Mouse (Mus musculus): ENCODE measurements around the gene Notch1. TPM values are rescaled to one million over a fixed set of nuclear protein-coding genes. Genes with fewer than 3 reads are reported as not detected.

Gene Notch1
- polyA plus RNA-seq, 1 experiment: 4.5 TPM

DNA sequence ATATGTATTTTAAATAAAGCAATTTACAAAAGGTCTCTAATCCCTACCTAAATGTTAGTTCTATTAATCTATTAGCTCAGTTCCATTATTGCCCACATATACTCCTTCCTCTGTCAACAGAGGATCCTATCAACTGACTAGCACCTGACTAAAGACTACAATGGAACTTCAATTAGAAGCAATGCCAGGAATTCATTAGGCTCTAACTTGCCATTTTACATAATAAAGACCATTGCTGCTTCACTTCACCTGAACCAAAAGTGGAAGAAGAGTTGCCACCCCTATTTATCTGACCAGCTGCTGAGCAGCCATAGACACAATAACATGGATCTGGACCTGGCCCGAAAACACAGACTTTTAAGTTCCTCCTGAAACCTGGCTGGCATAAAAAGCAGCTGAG is 73.6 kb downstream of the Notch1 start:
- no peak overlapping the region for H3ac ChIP-seq (ENCODE audit: control insufficient read depth, insufficient read length, low read depth)
- peaks cover 25% of the 10 kb centered on the region for H3K79me3 ChIP-seq (ENCODE audit: low read depth)
- no peaks in the 10 kb centered on the region for H3K27me3 ChIP-seq (ENCODE audit: control insufficient read depth, insufficient read depth, insufficient read length)
- H3K36me3 ChIP-seq (ENCODE audit: control insufficient read depth, insufficient read depth): peaks cover 42% of the 10 kb centered on the region
- H3K4me3 ChIP-seq (ENCODE audit: insufficient read depth, poor library complexity, severe bottlenecking): no peak overlapping the region
- TF ChIP-seq CEBPB (IDR thresholded peaks at IDR 0.05; ENCODE audit: low read depth) (no peak), CTCF (IDR thresholded peaks at IDR 0.05; ENCODE audit: control insufficient read depth, insufficient read depth, insufficient read length) (no peak), MAX (IDR thresholded peaks at IDR 0.05) (no peak), MYOG (IDR thresholded peaks at IDR 0.05; ENCODE audit: control insufficient read depth, extremely low read depth, insufficient read length) (no peak), FOSL1 (IDR thresholded peaks at IDR 0.05; ENCODE audit: insufficient read depth, low read length, poor library complexity, severe bottlenecking) (no peak), USF1 (IDR thresholded peaks at IDR 0.05; ENCODE audit: low read depth) (no peak), MYOD1 (IDR thresholded peaks at IDR 0.05; ENCODE audit: control insufficient read depth, insufficient read length, low read depth) (no peak)
- H3K79me2 ChIP-seq (ENCODE audit: control insufficient read depth, insufficient read depth): peaks cover 64% of the 10 kb centered on the region

DNA sequence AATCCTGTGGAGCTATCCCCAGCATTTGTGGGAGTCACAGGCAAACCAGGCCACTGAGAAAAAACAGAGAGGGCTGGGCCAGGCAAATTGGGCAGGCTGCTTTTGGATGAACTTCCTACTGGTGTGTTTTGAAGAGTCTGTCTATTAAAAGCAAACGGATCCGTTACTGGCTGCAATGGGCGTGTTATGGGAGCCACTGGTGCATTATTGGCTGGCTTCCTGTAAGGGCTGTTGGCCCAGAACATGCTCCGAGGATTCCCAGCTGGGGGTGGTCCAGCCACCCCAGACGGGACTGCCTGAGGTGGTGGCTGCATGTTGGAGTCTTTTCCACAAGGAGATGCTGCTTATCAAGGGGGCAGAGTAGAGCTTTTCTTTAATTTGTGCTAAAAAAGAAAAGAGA is 74.8 kb downstream of the Notch1 start:
- H3K79me3 ChIP-seq (ENCODE audit: low read depth): peaks cover 28% of the 10 kb centered on the region
- H3K36me3 ChIP-seq (ENCODE audit: control insufficient read depth, insufficient read depth): peaks cover 54% of the 10 kb centered on the region
- H3ac ChIP-seq (ENCODE audit: control insufficient read depth, insufficient read length, low read depth): no peak overlapping the region
- peaks cover 64% of the 10 kb centered on the region for H3K79me2 ChIP-seq (ENCODE audit: control insufficient read depth, insufficient read depth)
- TF ChIP-seq CEBPB (IDR thresholded peaks at IDR 0.05; ENCODE audit: low read depth) (no peak), MAX (IDR thresholded peaks at IDR 0.05) (no peak), MYOD1 (IDR thresholded peaks at IDR 0.05; ENCODE audit: control insufficient read depth, insufficient read length, low read depth) (no peak), CTCF (IDR thresholded peaks at IDR 0.05; ENCODE audit: control insufficient read depth, insufficient read depth, insufficient read length) (no peak), USF1 (IDR thresholded peaks at IDR 0.05; ENCODE audit: low read depth) (no peak), MYOG (IDR thresholded peaks at IDR 0.05; ENCODE audit: control insufficient read depth, extremely low read depth, insufficient read length) (no peak), FOSL1 (IDR thresholded peaks at IDR 0.05; ENCODE audit: insufficient read depth, low read length, poor library complexity, severe bottlenecking) (no peak)
- H3K4me3 ChIP-seq (ENCODE audit: insufficient read depth, poor library complexity, severe bottlenecking): no peak overlapping the region
- H3K27me3 ChIP-seq (ENCODE audit: control insufficient read depth, insufficient read depth, insufficient read length): no peaks in the 10 kb centered on the region

DNA sequence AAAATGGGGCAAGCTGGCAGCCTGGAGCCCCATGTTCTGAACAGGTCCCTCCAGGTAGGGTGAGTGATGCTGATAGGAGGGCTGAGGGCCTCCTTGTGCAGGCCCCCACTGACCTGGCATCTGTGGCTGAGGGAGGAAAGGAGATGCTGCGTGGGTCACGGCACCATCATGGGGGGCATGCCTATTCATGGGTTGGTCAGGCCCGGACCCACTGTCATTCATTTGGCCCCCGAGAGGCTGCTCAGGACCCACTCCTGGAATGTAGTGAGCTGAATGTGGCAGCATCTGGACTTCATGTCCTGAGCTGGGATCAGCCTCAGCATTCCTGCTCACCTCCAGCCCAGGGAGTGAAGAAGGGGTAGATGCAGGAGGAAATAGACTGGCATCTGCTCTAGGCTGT is 75.2 kb downstream of the Notch1 start:
- TF ChIP-seq FOSL1 (IDR thresholded peaks at IDR 0.05; ENCODE audit: insufficient read depth, low read length, poor library complexity, severe bottlenecking): no peak
- no peak for TF ChIP-seq CEBPB (IDR thresholded peaks at IDR 0.05; ENCODE audit: low read depth)
- TF ChIP-seq MAX (IDR thresholded peaks at IDR 0.05): no peak
- TF ChIP-seq MYOG (IDR thresholded peaks at IDR 0.05; ENCODE audit: control insufficient read depth, extremely low read depth, insufficient read length): no peak
- no peak for TF ChIP-seq CTCF (IDR thresholded peaks at IDR 0.05; ENCODE audit: control insufficient read depth, insufficient read depth, insufficient read length)
- TF ChIP-seq USF1 (IDR thresholded peaks at IDR 0.05; ENCODE audit: low read depth): no peak
- TF ChIP-seq MYOD1 (IDR thresholded peaks at IDR 0.05; ENCODE audit: control insufficient read depth, insufficient read length, low read depth): no peak
- no peaks in the 10 kb centered on the region for H3K27me3 ChIP-seq (ENCODE audit: control insufficient read depth, insufficient read depth, insufficient read length)
- H3ac ChIP-seq (ENCODE audit: control insufficient read depth, insufficient read length, low read depth): no peak overlapping the region
- H3K4me3 ChIP-seq (ENCODE audit: insufficient read depth, poor library complexity, severe bottlenecking): no peak overlapping the region
- peaks cover 56% of the 10 kb centered on the region for H3K36me3 ChIP-seq (ENCODE audit: control insufficient read depth, insufficient read depth)
- peaks cover 64% of the 10 kb centered on the region for H3K79me2 ChIP-seq (ENCODE audit: control insufficient read depth, insufficient read depth)
- H3K79me3 ChIP-seq (ENCODE audit: low read depth): peaks cover 28% of the 10 kb centered on the region

DNA sequence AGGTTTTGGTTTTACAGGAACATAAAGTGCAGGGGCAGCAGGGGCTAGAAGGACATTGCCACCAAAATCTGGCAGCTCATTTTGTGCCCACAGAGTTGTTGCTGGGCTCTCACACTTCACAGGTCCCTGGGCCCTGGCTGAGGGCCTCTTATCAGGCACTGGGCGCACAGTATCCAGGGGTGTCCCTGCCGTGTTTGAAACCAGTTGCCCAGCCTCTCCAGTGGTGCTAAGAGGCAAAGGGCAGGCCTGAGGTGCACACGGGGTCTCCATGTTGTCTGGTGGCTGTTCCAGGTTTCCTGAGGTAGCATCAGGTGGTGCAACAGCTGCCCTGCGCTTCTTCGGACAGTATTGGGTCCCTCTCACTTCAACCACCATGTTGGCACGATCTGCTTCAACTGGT is 76.8 kb downstream of the Notch1 start:
- Histone ChIP-seq H3K36me3 (ENCODE audit: control insufficient read depth, insufficient read depth) (peaks cover 71% of the 10 kb centered on the region), H3K79me3 (ENCODE audit: low read depth) (peaks cover 28% of the 10 kb centered on the region), H3K4me3 (ENCODE audit: insufficient read depth, poor library complexity, severe bottlenecking) (no peak overlapping the region), H3ac (ENCODE audit: control insufficient read depth, insufficient read length, low read depth) (no peak overlapping the region), H3K27me3 (ENCODE audit: control insufficient read depth, insufficient read depth, insufficient read length) (no peaks in the 10 kb centered on the region), H3K79me2 (ENCODE audit: control insufficient read depth, insufficient read depth) (peaks cover 68% of the 10 kb centered on the region)
- TF ChIP-seq CTCF (IDR thresholded peaks at IDR 0.05; ENCODE audit: control insufficient read depth, insufficient read depth, insufficient read length) (no peak), MYOG (IDR thresholded peaks at IDR 0.05; ENCODE audit: control insufficient read depth, extremely low read depth, insufficient read length) (no peak), USF1 (IDR thresholded peaks at IDR 0.05; ENCODE audit: low read depth) (no peak), MYOD1 (IDR thresholded peaks at IDR 0.05; ENCODE audit: control insufficient read depth, insufficient read length, low read depth) (no peak), FOSL1 (IDR thresholded peaks at IDR 0.05; ENCODE audit: insufficient read depth, low read length, poor library complexity, severe bottlenecking) (no peak), MAX (IDR thresholded peaks at IDR 0.05) (no peak), CEBPB (IDR thresholded peaks at IDR 0.05; ENCODE audit: low read depth) (no peak)

DNA sequence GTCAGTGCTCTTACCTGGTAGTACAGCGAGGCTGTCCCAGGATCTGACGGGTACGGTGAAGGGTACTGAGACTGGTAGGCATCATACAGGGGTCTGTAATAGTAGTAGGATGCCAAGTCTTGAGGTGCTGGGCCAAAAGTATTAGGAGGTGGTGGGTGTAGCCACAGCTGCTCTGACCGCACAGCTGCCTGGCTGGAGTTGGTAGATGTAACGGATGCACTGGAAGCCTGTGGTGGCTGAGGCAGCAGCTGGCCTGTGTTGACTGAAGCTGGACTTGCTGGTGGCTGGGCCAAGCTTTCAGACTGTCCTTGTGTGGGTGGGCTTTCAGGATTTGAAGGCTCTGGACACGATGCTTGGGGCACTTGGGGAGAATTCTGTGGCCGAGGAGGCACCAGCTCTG is 78.1 kb downstream of the Notch1 start:
- no peaks in the 10 kb centered on the region for H3K27me3 ChIP-seq (ENCODE audit: control insufficient read depth, insufficient read depth, insufficient read length)
- no peak overlapping the region for H3K4me3 ChIP-seq (ENCODE audit: insufficient read depth, poor library complexity, severe bottlenecking)
- peaks cover 60% of the 10 kb centered on the region for H3K79me2 ChIP-seq (ENCODE audit: control insufficient read depth, insufficient read depth)
- no peak overlapping the region for H3ac ChIP-seq (ENCODE audit: control insufficient read depth, insufficient read length, low read depth)
- H3K79me3 ChIP-seq (ENCODE audit: low read depth): peaks cover 17% of the 10 kb centered on the region
- peaks cover 84% of the 10 kb centered on the region for H3K36me3 ChIP-seq (ENCODE audit: control insufficient read depth, insufficient read depth)
- TF ChIP-seq CTCF (IDR thresholded peaks at IDR 0.05; ENCODE audit: control insufficient read depth, insufficient read depth, insufficient read length) (no peak), MAX (IDR thresholded peaks at IDR 0.05) (no peak), CEBPB (IDR thresholded peaks at IDR 0.05; ENCODE audit: low read depth) (no peak), MYOD1 (IDR thresholded peaks at IDR 0.05; ENCODE audit: control insufficient read depth, insufficient read length, low read depth) (no peak), USF1 (IDR thresholded peaks at IDR 0.05; ENCODE audit: low read depth) (no peak), FOSL1 (IDR thresholded peaks at IDR 0.05; ENCODE audit: insufficient read depth, low read length, poor library complexity, severe bottlenecking) (no peak), MYOG (IDR thresholded peaks at IDR 0.05; ENCODE audit: control insufficient read depth, extremely low read depth, insufficient read length) (no peak)

DNA sequence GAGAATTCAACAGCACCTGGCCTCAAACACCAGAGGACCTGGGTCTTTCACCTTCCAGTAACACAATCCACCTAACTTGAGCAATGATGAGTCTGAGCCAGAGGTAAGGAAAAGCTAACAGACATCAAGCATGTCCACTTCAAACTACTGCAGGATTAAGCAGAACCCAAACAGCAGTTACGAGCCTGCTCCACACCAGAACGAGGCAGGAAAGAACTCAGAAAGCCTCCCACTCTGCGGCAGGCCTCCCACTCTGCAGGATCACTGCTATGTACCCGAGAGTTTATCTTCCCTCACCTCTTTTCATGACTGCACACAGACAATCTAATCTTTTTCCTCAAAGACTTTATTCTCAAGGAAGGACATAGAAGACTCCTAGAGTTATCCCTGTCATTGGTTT is 79.2 kb downstream of the Notch1 start:
- Histone ChIP-seq H3K79me3 (ENCODE audit: low read depth) (peaks cover 10% of the 10 kb centered on the region), H3ac (ENCODE audit: control insufficient read depth, insufficient read length, low read depth) (no peak overlapping the region), H3K79me2 (ENCODE audit: control insufficient read depth, insufficient read depth) (peaks cover 48% of the 10 kb centered on the region), H3K36me3 (ENCODE audit: control insufficient read depth, insufficient read depth) (peaks cover 95% of the 10 kb centered on the region), H3K27me3 (ENCODE audit: control insufficient read depth, insufficient read depth, insufficient read length) (no peaks in the 10 kb centered on the region), H3K4me3 (ENCODE audit: insufficient read depth, poor library complexity, severe bottlenecking) (no peak overlapping the region)
- TF ChIP-seq MYOD1 (IDR thresholded peaks at IDR 0.05; ENCODE audit: control insufficient read depth, insufficient read length, low read depth) (no peak), MAX (IDR thresholded peaks at IDR 0.05) (no peak), USF1 (IDR thresholded peaks at IDR 0.05; ENCODE audit: low read depth) (no peak), CEBPB (IDR thresholded peaks at IDR 0.05; ENCODE audit: low read depth) (no peak)
